8 mouse cellular contexts compared by ENCODE assay signal in the genomic region with DNA sequence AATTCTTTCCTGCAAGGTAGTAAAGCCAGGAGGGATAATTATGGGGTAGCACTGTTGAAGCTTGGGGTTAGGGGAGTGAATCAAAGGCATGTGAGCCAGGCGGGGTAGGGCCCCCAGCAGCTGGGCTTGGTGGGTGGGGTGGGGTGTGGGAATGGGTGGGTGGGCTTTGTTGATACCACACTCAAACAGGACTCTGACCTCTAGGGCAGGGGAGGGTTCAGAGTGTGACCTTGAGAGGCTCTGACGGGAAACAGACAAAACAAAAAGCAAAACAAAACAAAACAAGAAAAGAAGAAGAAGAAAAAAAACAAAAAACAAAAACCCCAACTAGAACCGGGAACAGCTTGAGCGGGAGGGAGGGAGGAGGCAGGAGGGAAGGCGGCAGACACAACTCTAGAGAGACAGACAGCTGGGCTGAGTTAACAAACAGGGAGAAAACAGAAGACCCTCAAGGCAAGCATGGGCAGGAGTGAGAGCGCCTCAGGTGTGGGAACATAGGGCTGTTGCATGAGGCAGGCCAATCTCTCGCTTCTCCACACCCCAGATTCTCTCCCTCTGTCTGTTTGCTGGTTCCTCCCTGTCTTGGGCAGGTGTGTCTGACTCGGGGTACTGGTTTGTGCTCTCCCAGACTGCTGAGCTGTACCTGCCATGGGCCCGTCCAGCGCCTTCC. TPM values are rescaled to one million over a fixed set of nuclear protein-coding genes. Genes with fewer than 3 reads are reported as not detected.
DNase-seq lines count a peak whose midpoint lies in the region; ATAC-seq and TF ChIP-seq lines count a peak whose summit lies in the region.

A gene (plus strand): TSS at position 396 of the 670 bp plus-strand sequence.

- TF ChIP-seq CTCF in brain, embryonic 14.5 days (IDR thresholded peaks at IDR 0.05; ENCODE audit: borderline replicate concordance, extremely low read depth, insufficient read depth, insufficient read length), result no peak

- H3K9ac ChIP-seq in kidney, embryonic 14.5 days (ENCODE audit: low read depth, low read length), result peak within 1 kb of the TSS; percentile 55
- H3K9ac ChIP-seq in hindbrain, embryonic 12.5 days, result peak within 1 kb of the TSS; percentile 13; the same call in 1 of the 2 replicates
- H3K9ac ChIP-seq in midbrain, embryonic 12.5 days (replicated peaks), result 0 out of 2 replicates have a peak within 1 kb of the TSS, but pooled peaks have one; percentile 25

- WGBS in kidney, embryonic 14.5 days, result 37% methylated on average over 10 of the region's 10 CpGs
- 27% methylated on average over 10 of the region's 10 CpGs for WGBS in hindbrain, embryonic 12.5 days
- 26% methylated on average over 10 of the region's 10 CpGs for WGBS in midbrain, embryonic 12.5 days

- H3K27me3 ChIP-seq in kidney, embryonic 14.5 days (ENCODE audit: control insufficient read depth, insufficient read depth, low read length), result peaks cover 2% of the 10 kb centered on the region; the same call in 1 of the 2 replicates
- peaks cover 8% of the 10 kb centered on the region; the same call in 1 of the 2 replicates for H3K27me3 ChIP-seq in hindbrain, embryonic 12.5 days
- peaks cover 11% of the 10 kb centered on the region for H3K27me3 ChIP-seq in midbrain, embryonic 12.5 days

- H3K4me2 ChIP-seq in kidney, embryonic 14.5 days (replicated peaks; ENCODE audit: low read depth, low read length), result peak within 1 kb of the TSS; percentile 50
- peak within 1 kb of the TSS; percentile 43 for H3K4me2 ChIP-seq in hindbrain, embryonic 12.5 days (replicated peaks)
- H3K4me2 ChIP-seq in midbrain, embryonic 12.5 days (replicated peaks), result peak within 1 kb of the TSS; percentile 42

- H3K9me3 ChIP-seq in kidney, embryonic 14.5 days (ENCODE audit: control insufficient read depth, low read length), result peaks cover 3% of the 10 kb centered on the region; the same call in 1 of the 2 replicates
- no peaks in the 10 kb centered on the region for H3K9me3 ChIP-seq in hindbrain, embryonic 12.5 days (replicated peaks)
- H3K9me3 ChIP-seq in midbrain, embryonic 12.5 days, result no peaks in the 10 kb centered on the region

- no peak for DNase-seq in kidney, postnatal 36 days
- peak; percentile 76 for DNase-seq in brain, embryonic 14.5 days (ENCODE audit: low read depth)
- no peak for DNase-seq in cerebellum, adult 11-12 months
- no peak for DNase-seq in gastrocnemius, postnatal 25 days

- H3K4me3 ChIP-seq in kidney, embryonic 14.5 days (ENCODE audit: low read length), result peak within 1 kb of the TSS; percentile 31
- peak within 1 kb of the TSS; percentile 14; the same call in 1 of the 2 replicates for H3K4me3 ChIP-seq in hindbrain, embryonic 12.5 days
- H3K4me3 ChIP-seq in midbrain, embryonic 12.5 days, result peak within 1 kb of the TSS; percentile 17

- peak within 1 kb of the TSS; percentile 37; the same call in 1 of the 2 replicates for H3K27ac ChIP-seq in kidney, embryonic 14.5 days (ENCODE audit: low read depth, low read length)
- no peak within 1 kb of the TSS for H3K27ac ChIP-seq in hindbrain, embryonic 12.5 days
- no peak within 1 kb of the TSS; the same call in 1 of the 2 replicates for H3K27ac ChIP-seq in midbrain, embryonic 12.5 days (replicated peaks)

- TF ChIP-seq POLR2A in brain, embryonic 14.5 days (IDR thresholded peaks at IDR 0.05; ENCODE audit: borderline replicate concordance, extremely low read depth, insufficient read depth, insufficient read length, poor library complexity, severe bottlenecking), result no peak

- H3K4me1 ChIP-seq in kidney, embryonic 14.5 days (ENCODE audit: control insufficient read depth, insufficient read depth, low read length), result peaks cover 9% of the 10 kb centered on the region; the same call in 1 of the 2 replicates
- peaks cover 18% of the 10 kb centered on the region for H3K4me1 ChIP-seq in hindbrain, embryonic 12.5 days
- H3K4me1 ChIP-seq in midbrain, embryonic 12.5 days, result peaks cover 18% of the 10 kb centered on the region

- H3K36me3 ChIP-seq in kidney, embryonic 14.5 days (ENCODE audit: control insufficient read depth, insufficient read depth, low read length), result no peaks in the 10 kb centered on the region
- no peaks in the 10 kb centered on the region for H3K36me3 ChIP-seq in hindbrain, embryonic 12.5 days
- no peaks in the 10 kb centered on the region for H3K36me3 ChIP-seq in midbrain, embryonic 12.5 days

- no peak for ATAC-seq in kidney, embryonic 14.5 days (ENCODE audit: low FRiP score, low TSS enrichment)
- ATAC-seq in hindbrain, embryonic 12.5 days (ENCODE audit: low FRiP score), result no peak
- no peak for ATAC-seq in midbrain, embryonic 12.5 days (ENCODE audit: low FRiP score, low read depth)
- no peak for ATAC-seq in monocyte, adult 5-6 weeks (replicated peaks; ENCODE audit: insufficient number of reproducible peaks, low FRiP score, low TSS enrichment, poor library complexity, severe bottlenecking)

RNA-seq across cellular contexts. Expression of the gene that starts here (rescaled TPM):
- 0.81 and 1.3 TPM in 2 replicates for polyA plus RNA-seq in kidney, embryonic 14.5 days (2014; fragmentation: Nextera tagmentation; extraction: Ambion mirVana)
- polyA plus RNA-seq in brain, embryonic 14.5 days (2012; rRNA removed), result 1.2 and 12.4 TPM in 2 replicates
- not detected in 2 replicates for polyA plus RNA-seq in hindbrain, embryonic 12.5 days (2016; fragmentation: Nextera tagmentation; extraction: Ambion mirVana)
- 0.24 TPM in 1 of 2 replicates, not detected in the other for polyA plus RNA-seq in midbrain, embryonic 12.5 days (2016; fragmentation: Nextera tagmentation; extraction: Ambion mirVana)
- not detected in 3 replicates for total RNA-seq in monocyte, adult 5-6 weeks (2017)
- not detected for total RNA-seq in gastrocnemius, postnatal 25 days (2021)
